Mouse (Mus musculus) E14TG2a.4 (cell line): ENCODE results near the gene Adam8.

ENCODE experiments used
- CTCF ChIP-seq: conservative IDR thresholded peaks from 2 replicates; pipeline ENCODE4 v1.5.1; 2014; ENCODE audit warnings: low read length
- POU5F1 ChIP-seq: IDR thresholded peaks from 2 replicates; pipeline ENCODE4 v1.6.1; 2014; ENCODE audit warnings: low read length, borderline replicate concordance

- no peak for TF ChIP-seq CTCF
- TF ChIP-seq POU5F1 = no peak
Measured at GRCm38 (mm10) chr7:139937138-139937537, 55.2 kb downstream of the Adam8 start.
